Mouse (Mus musculus): ENCODE results near the gene Brsk1. TPM values are rescaled to one million over a fixed set of nuclear protein-coding genes. Genes with fewer than 3 reads are reported as not detected.
A peak's percentile ranks its signal among the peaks of the same experiment; 100 is the strongest.

Gene Brsk1
- polyA plus RNA-seq, 1 experiment from 2014 or later: 6.1 TPM

GRCm38 (mm10) chr7:4670655-4671255 is 19.6 kb upstream of the Brsk1 start:
- no peak overlapping the region for H3K27ac ChIP-seq
- WGBS: 95% methylated on average over 8 of the region's 8 CpGs
- no peak overlapping the region for H3K9ac ChIP-seq
- no peaks in the 10 kb centered on the region for H3K4me1 ChIP-seq
- H3K27me3 ChIP-seq: no peaks in the 10 kb centered on the region
- no peak overlapping the region for H3K4me2 ChIP-seq
- ATAC-seq: no peak
- peaks cover 85% of the 10 kb centered on the region for H3K36me3 ChIP-seq (ENCODE audit: poor library complexity, severe bottlenecking)
- H3K9me3 ChIP-seq (replicated peaks): no peaks in the 10 kb centered on the region
- no peak overlapping the region for H3K4me3 ChIP-seq

DNA sequence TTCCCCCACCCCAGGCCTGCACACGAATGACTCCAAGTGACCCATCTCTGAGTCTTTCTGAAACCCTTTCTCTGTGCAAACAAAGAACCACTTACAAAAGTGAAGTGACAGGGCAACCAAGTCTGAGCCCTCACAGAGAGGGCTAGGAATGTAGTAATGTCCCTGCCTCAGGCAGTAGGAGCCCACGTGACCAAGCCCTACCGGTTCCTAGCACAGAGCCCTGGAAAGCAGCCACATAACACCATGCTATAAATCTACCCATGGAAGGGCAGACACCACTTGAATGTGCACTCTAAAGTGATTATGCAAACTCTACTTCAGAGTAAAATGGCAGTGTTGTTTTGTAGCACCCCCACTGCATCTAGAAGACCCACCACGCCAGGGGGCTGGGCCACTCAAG is 18.4 kb upstream of the Brsk1 start:
- peaks cover 85% of the 10 kb centered on the region for H3K36me3 ChIP-seq (ENCODE audit: poor library complexity, severe bottlenecking)
- no peak overlapping the region for H3K4me2 ChIP-seq
- no peak overlapping the region for H3K4me3 ChIP-seq
- H3K9me3 ChIP-seq (replicated peaks): no peaks in the 10 kb centered on the region
- ATAC-seq: no peak
- H3K27me3 ChIP-seq: no peaks in the 10 kb centered on the region
- WGBS: 81% methylated on average over 4 of the region's 4 CpGs
- no peak overlapping the region for H3K9ac ChIP-seq
- no peak overlapping the region for H3K27ac ChIP-seq
- H3K4me1 ChIP-seq: no peaks in the 10 kb centered on the region

DNA sequence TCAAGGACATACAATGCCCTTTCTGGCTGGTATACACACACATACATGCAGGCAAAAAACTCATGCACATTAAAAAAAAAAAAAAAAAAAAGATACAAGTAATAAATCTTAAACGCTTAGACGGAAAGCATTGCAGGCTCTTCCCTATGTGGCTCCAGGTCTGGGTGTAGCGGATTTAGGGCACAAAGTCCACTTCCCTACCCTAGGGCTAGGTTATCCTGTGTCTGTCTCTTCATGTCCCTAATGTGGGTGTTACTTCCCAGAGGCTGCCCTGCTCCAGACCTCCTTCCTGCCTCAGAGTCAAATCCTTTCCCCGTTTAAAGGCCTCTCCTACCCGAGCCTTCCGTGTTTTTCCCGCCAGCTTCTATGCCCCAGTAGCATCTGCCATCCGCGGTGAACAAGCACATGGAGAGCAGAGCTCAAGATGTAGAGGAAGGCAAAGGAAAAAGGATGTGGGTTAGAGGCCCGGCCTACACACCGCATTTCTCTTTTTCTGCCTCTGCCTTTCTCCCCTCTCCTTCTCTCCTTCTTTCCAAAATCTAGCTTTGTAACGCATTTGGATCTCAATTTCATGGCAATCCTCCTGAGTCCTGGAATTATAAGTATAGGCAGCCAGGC is 16.2 kb upstream of the Brsk1 start:
- Histone ChIP-seq H3K36me3 (ENCODE audit: poor library complexity, severe bottlenecking) (peaks cover 81% of the 10 kb centered on the region), H3K9me3 (replicated peaks) (no peaks in the 10 kb centered on the region), H3K4me1 (no peaks in the 10 kb centered on the region), H3K4me2 (no peak overlapping the region), H3K9ac (no peak overlapping the region), H3K27ac (no peak overlapping the region), H3K4me3 (no peak overlapping the region), H3K27me3 (no peaks in the 10 kb centered on the region)
- 96% methylated on average over 12 of the region's 12 CpGs for WGBS
- no peak for ATAC-seq

GRCm38 (mm10) chr7:4675200-4675599 is 15.2 kb upstream of the Brsk1 start:
- Histone ChIP-seq H3K4me1 (no peaks in the 10 kb centered on the region), H3K9me3 (replicated peaks) (no peaks in the 10 kb centered on the region), H3K9ac (no peak overlapping the region), H3K36me3 (ENCODE audit: poor library complexity, severe bottlenecking) (peaks cover 82% of the 10 kb centered on the region), H3K4me2 (no peak overlapping the region), H3K27ac (no peak overlapping the region), H3K4me3 (no peak overlapping the region), H3K27me3 (no peaks in the 10 kb centered on the region)
- WGBS: 92% methylated on average over 7 of the region's 7 CpGs
- ATAC-seq: no peak

DNA sequence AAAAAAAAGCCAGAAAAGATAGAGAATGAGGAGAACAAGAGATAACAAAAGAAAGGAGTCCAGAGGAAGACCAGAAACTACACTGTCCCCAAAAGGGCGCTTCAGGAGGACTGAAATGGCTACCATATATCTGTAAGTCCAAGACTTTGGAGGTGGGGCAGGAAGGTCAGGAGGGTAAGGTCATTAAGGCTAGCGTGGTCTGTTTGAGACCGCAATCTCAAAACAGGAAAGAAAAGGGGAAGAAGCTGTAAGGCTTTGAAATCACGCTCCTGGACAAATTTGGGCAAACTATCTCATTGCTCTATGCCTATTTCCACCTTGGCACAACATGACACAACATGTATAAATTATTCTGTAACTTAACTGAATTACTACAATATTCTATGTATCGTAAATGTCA is 7.1 kb upstream of the Brsk1 start:
- Histone ChIP-seq H3K27ac (no peak overlapping the region), H3K9ac (no peak overlapping the region), H3K36me3 (ENCODE audit: poor library complexity, severe bottlenecking) (peaks cover 36% of the 10 kb centered on the region), H3K4me2 (no peak overlapping the region), H3K27me3 (no peaks in the 10 kb centered on the region), H3K4me3 (no peak overlapping the region), H3K9me3 (replicated peaks) (no peaks in the 10 kb centered on the region), H3K4me1 (peaks cover 8% of the 10 kb centered on the region)
- 91% methylated on average over 5 of the region's 5 CpGs for WGBS
- no peak for ATAC-seq

- Histone ChIP-seq H3K9ac (peak overlapping the region; percentile 68), H3K27me3 (no peaks in the 10 kb centered on the region), H3K4me2 (peak overlapping the region; percentile 92), H3K4me3 (peak overlapping the region; percentile 79), H3K27ac (peak overlapping the region; percentile 12; the same call in 1 of the 2 replicates), H3K4me1 (peaks cover 8% of the 10 kb centered on the region), H3K36me3 (ENCODE audit: poor library complexity, severe bottlenecking) (peaks cover 30% of the 10 kb centered on the region), H3K9me3 (replicated peaks) (no peaks in the 10 kb centered on the region)
- ATAC-seq: no peak
- under 1% methylated on average over 13 of the region's 13 CpGs for WGBS
These were observed 6.2 kb upstream of the Brsk1 start for GRCm38 (mm10) chr7:4684203-4684602.

- no peaks in the 10 kb centered on the region for H3K27me3 ChIP-seq
- ATAC-seq: peak; percentile 99
- H3K27ac ChIP-seq: peak within 1 kb of the TSS; percentile 63
- peak within 1 kb of the TSS; percentile 79 for H3K4me3 ChIP-seq
- H3K4me1 ChIP-seq: peaks cover 8% of the 10 kb centered on the region
- H3K4me2 ChIP-seq: peak within 1 kb of the TSS; percentile 92
- 0% methylated on average over 32 of the region's 32 CpGs for WGBS
- H3K9me3 ChIP-seq (replicated peaks): no peaks in the 10 kb centered on the region
- peaks cover 26% of the 10 kb centered on the region for H3K36me3 ChIP-seq (ENCODE audit: poor library complexity, severe bottlenecking)
- peak within 1 kb of the TSS; percentile 68 for H3K9ac ChIP-seq
These were observed 5.6 kb upstream of the Brsk1 start, which contains the start of gene Hspbp1 for GRCm38 (mm10) chr7:4684632-4685417. Gene Hspbp1, minus strand, starts transcription at chr7:4685068.

GRCm38 (mm10) chr7:4690951-4691653 is 698 bp downstream of the Brsk1 start:
- Histone ChIP-seq H3K27me3 (no peaks in the 10 kb centered on the region), H3K27ac (peak overlapping the region; percentile 94), H3K9ac (peak overlapping the region; percentile 100), H3K4me3 (peak overlapping the region; percentile 93), H3K36me3 (ENCODE audit: poor library complexity, severe bottlenecking) (peaks cover 39% of the 10 kb centered on the region), H3K4me2 (peak overlapping the region; percentile 83), H3K4me1 (peaks cover 14% of the 10 kb centered on the region), H3K9me3 (replicated peaks) (no peaks in the 10 kb centered on the region)
- WGBS: 7% methylated on average over 15 of the region's 35 CpGs
- ATAC-seq: peak; percentile 69

GRCm38 (mm10) chr7:4693004-4693403 is 2.6 kb downstream of the Brsk1 start:
- ATAC-seq: no peak
- 87% methylated on average over 6 of the region's 6 CpGs for WGBS
- no peak overlapping the region for H3K9ac ChIP-seq
- H3K4me3 ChIP-seq: no peak overlapping the region
- no peak overlapping the region for H3K4me2 ChIP-seq
- H3K36me3 ChIP-seq (ENCODE audit: poor library complexity, severe bottlenecking): peaks cover 58% of the 10 kb centered on the region
- no peaks in the 10 kb centered on the region for H3K27me3 ChIP-seq
- no peak overlapping the region for H3K27ac ChIP-seq
- H3K4me1 ChIP-seq: peaks cover 14% of the 10 kb centered on the region
- H3K9me3 ChIP-seq (replicated peaks): no peaks in the 10 kb centered on the region

DNA sequence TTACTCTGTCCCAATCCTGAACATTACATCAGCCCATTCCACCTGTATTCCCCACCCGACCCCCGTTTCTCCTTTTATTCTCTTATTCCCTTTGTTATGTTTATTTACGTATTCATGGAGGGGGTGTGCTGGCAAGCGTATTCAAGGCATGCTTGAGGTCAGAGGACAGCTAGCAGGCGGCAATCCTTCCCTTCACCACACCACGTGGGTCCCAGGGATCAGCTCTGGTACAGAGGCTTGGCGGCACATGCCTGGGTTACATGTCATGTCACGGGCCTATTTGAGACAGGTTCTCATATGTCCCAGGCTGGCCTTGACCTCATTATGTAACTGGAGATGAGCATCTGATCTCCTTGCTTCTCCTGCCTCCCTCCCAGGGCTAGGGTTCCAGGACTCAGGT is 11.9 kb downstream of the Brsk1 start:
- Histone ChIP-seq H3K9ac (peak overlapping the region; percentile 26; the same call in 1 of the 2 replicates), H3K36me3 (ENCODE audit: poor library complexity, severe bottlenecking) (peaks cover 94% of the 10 kb centered on the region), H3K4me1 (peaks cover 10% of the 10 kb centered on the region), H3K9me3 (replicated peaks) (no peaks in the 10 kb centered on the region), H3K4me2 (no peak overlapping the region), H3K27ac (no peak overlapping the region), H3K27me3 (no peaks in the 10 kb centered on the region), H3K4me3 (no peak overlapping the region)
- ATAC-seq: no peak
- 42% methylated on average over 8 of the region's 8 CpGs for WGBS

DNA sequence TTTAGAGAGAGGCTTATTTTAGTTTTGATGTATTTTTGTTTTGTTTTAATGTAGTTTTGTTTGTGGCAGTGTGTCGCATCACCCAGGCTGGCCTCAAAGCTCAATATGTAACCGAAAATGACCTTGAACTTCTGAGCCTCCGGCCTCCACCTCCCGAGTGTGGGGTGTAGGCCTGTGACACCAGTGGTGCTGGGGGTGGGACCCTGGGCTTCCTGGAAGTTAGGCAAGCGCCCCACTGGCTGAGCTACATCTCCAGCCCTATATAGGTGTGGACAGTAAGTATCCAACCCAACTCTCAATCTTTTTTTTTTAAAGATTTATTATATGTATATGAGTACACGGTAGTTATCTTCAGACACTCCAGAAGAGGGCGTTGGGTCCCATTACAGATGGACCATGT is 12.8 kb downstream of the Brsk1 start:
- no peak for ATAC-seq
- peaks cover 94% of the 10 kb centered on the region for H3K36me3 ChIP-seq (ENCODE audit: poor library complexity, severe bottlenecking)
- H3K4me1 ChIP-seq: peaks cover 10% of the 10 kb centered on the region
- H3K9ac ChIP-seq: no peak overlapping the region
- no peak overlapping the region for H3K4me3 ChIP-seq
- H3K27ac ChIP-seq: no peak overlapping the region
- no peaks in the 10 kb centered on the region for H3K9me3 ChIP-seq (replicated peaks)
- H3K27me3 ChIP-seq: no peaks in the 10 kb centered on the region
- 95% methylated on average over 7 of the region's 7 CpGs for WGBS
- no peak overlapping the region for H3K4me2 ChIP-seq

GRCm38 (mm10) chr7:4705098-4705497 is 14.7 kb downstream of the Brsk1 start:
- Histone ChIP-seq H3K36me3 (ENCODE audit: poor library complexity, severe bottlenecking) (peaks cover 95% of the 10 kb centered on the region), H3K27me3 (no peaks in the 10 kb centered on the region), H3K4me2 (no peak overlapping the region)

More at GRCm38 (mm10) chr7:4705098-4705497, 14.7 kb downstream of the Brsk1 start:
- no peak overlapping the region for H3K27ac ChIP-seq
- no peak for ATAC-seq
- H3K4me1 ChIP-seq: peaks cover 10% of the 10 kb centered on the region
- H3K4me3 ChIP-seq: no peak overlapping the region
- WGBS: 28% methylated on average over 18 of the region's 18 CpGs
- no peak overlapping the region for H3K9ac ChIP-seq
- no peaks in the 10 kb centered on the region for H3K9me3 ChIP-seq (replicated peaks)

Measured in forebrain, embryonic 13.5 days (tissue).